Mouse (Mus musculus) forebrain, embryonic 12.5 days (tissue): ENCODE measurements at regions not wholly inside any gene's neighbourhood (a gene's known extent, or its start where the extent isn't known, plus 50 kb on each side); places are given as distances from the start of the nearest gene placed in this dataset.

Experiments used
- ATAC-seq: fragments of 200-750 bp; cut with Nextera tagmentation; 2 replicates; pipeline ENCODE4 v1.8.0; 2017; ENCODE audit warnings: moderate TSS enrichment; ENCODE audit not compliant: low FRiP score
- H3K27ac ChIP-seq: fragments of 300-500 bp; sonication (generic); 2 replicates; pipeline ENCODE4 v1.5.1; 2016; ENCODE audit warnings: mild to moderate bottlenecking
- H3K27me3 ChIP-seq: fragments of 300-500 bp; sonication (generic); 2 replicates; pipeline ENCODE4 v1.6.1; 2016; ENCODE audit warnings: mild to moderate bottlenecking
- H3K36me3 ChIP-seq: fragments of 300-500 bp; sonication (generic); replicated peaks from 2 replicates; pipeline ENCODE4 v1.6.1; 2016; ENCODE audit warnings: mild to moderate bottlenecking
- H3K4me1 ChIP-seq: fragments of 300-500 bp; sonication (generic); 2 replicates; pipeline ENCODE4 v1.6.1; 2016
- H3K4me2 ChIP-seq: fragments of 300-500 bp; sonication (generic); 2 replicates; pipeline ENCODE4 v1.6.1; 2016; ENCODE audit warnings: mild to moderate bottlenecking, moderate library complexity
- H3K4me3 ChIP-seq: fragments of 300-500 bp; sonication (generic); replicated peaks from 2 replicates; pipeline ENCODE4 v1.5.1; 2016; ENCODE audit warnings: mild to moderate bottlenecking
- H3K9ac ChIP-seq: fragments of 300-500 bp; sonication (generic); 2 replicates; pipeline ENCODE4 v1.6.1; 2016; ENCODE audit warnings: mild to moderate bottlenecking
- H3K9me3 ChIP-seq: fragments of 300-500 bp; sonication (generic); 2 replicates; pipeline ENCODE4 v1.6.1; 2016
- WGBS: fragments of 180-500 bp; shearing (Covaris S2); methylation state at CpG from one replicate; pipeline ENCODE4 v1.1.7; 2016; 5-methylcytosine and 5-hydroxymethylcytosine counted together

DNA sequence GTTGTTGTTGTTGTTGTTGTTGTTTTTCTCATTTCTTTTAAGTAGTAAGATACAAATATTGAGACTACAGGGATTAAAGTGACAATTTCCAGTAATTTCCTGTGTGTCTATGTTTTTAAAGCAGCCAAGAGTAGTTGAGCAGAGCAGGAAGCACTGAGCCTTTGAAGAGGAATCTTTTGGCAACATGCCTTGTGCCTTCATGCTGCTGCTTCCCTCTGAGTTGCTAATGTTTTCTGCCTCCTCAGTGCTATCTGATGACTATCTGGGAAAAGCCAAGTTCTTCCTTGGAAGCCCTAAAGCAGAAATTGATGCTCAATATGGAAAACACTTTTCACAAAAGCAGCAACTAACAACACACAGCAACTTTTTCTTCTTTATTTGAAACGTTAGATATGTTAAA lies 634.2 kb downstream of the Serpinb8 start:
- H3K36me3 ChIP-seq = no peaks in the 10 kb centered on the region
- no peak overlapping the region for H3K27ac ChIP-seq
- no peaks in the 10 kb centered on the region for H3K4me1 ChIP-seq
- ATAC-seq = no peak
- no peak overlapping the region for H3K4me3 ChIP-seq
- 85% methylated on average over 1 of the region's 1 CpGs for WGBS
- no peaks in the 10 kb centered on the region for H3K9me3 ChIP-seq
- no peaks in the 10 kb centered on the region for H3K27me3 ChIP-seq
- H3K4me2 ChIP-seq = no peak overlapping the region
- H3K9ac ChIP-seq = no peak overlapping the region

- no peak overlapping the region for H3K4me3 ChIP-seq
These were observed 650.3 kb downstream of the Serpinb8 start for GRCm38 (mm10) chr1:108240152-108240551.

DNA sequence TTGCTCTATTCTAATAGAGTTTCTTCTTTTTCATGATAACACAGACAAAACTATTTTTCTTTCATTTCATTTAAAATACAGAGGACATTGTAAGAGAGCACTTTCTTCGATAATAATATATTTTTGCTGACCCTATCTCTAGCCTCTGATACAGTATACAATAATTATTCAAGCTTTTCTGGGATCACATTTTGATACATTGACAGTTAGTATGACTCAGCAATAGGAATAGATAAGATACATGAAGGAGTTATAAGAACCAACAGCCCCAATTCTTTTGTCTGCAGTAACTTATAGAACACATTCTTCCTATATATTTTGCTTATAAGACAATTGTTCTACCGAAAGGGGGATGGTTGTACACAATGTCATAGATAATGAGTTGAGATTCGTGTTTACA lies 665.3 kb downstream of the Serpinb8 start:
- Histone ChIP-seq H3K9me3 (no peaks in the 10 kb centered on the region), H3K4me2 (no peak overlapping the region), H3K9ac (no peak overlapping the region), H3K4me3 (no peak overlapping the region), H3K4me1 (no peaks in the 10 kb centered on the region), H3K36me3 (no peaks in the 10 kb centered on the region), H3K27me3 (no peaks in the 10 kb centered on the region), H3K27ac (no peak overlapping the region)
- 89% methylated on average over 3 of the region's 3 CpGs for WGBS
- no peak for ATAC-seq

More at GRCm38 (mm10) chr1:108240152-108240551, 650.3 kb downstream of the Serpinb8 start:
- Histone ChIP-seq H3K36me3 (no peaks in the 10 kb centered on the region), H3K4me1 (no peaks in the 10 kb centered on the region), H3K27ac (no peak overlapping the region), H3K9ac (no peak overlapping the region), H3K4me2 (no peak overlapping the region), H3K27me3 (no peaks in the 10 kb centered on the region), H3K9me3 (no peaks in the 10 kb centered on the region)
- no peak for ATAC-seq

- ATAC-seq = no peak
- no peaks in the 10 kb centered on the region for H3K4me1 ChIP-seq
These were observed 669.5 kb downstream of the Serpinb8 start for GRCm38 (mm10) chr1:108259355-108259754.

DNA sequence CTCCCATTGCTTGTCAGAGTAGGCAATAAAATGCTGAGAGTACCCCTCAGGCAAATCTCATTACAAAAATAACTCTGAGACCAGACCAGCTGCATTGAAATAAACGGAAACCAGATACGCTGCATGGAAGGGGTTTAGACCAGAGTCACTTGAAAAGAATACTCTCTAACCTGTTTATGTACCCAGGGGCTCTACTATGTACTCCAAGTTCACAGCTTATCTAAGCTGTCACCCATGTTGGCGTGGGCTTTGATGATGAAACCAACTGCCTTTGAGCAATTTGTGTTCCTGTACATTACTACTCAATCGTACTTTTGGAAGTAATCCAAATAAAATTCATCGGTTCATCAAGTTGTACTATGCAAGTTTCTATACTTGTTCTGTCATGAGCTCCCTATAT lies 692.3 kb downstream of the Serpinb8 start:
- ATAC-seq = no peak
- Histone ChIP-seq H3K9ac (no peak overlapping the region), H3K27ac (no peak overlapping the region), H3K27me3 (no peaks in the 10 kb centered on the region), H3K4me1 (no peaks in the 10 kb centered on the region), H3K4me2 (no peak overlapping the region), H3K4me3 (no peak overlapping the region), H3K36me3 (no peaks in the 10 kb centered on the region), H3K9me3 (no peaks in the 10 kb centered on the region)
- 83% methylated on average over 5 of the region's 5 CpGs for WGBS

More at GRCm38 (mm10) chr1:108259355-108259754, 669.5 kb downstream of the Serpinb8 start:
- H3K27me3 ChIP-seq = no peaks in the 10 kb centered on the region
- H3K9me3 ChIP-seq = no peaks in the 10 kb centered on the region
- no peak overlapping the region for H3K4me2 ChIP-seq
- H3K27ac ChIP-seq = no peak overlapping the region
- no peak overlapping the region for H3K4me3 ChIP-seq
- H3K36me3 ChIP-seq = no peaks in the 10 kb centered on the region
- no peak overlapping the region for H3K9ac ChIP-seq

GRCm38 (mm10) chr1:108286571-108286970 lies 696.8 kb downstream of the Serpinb8 start:
- Histone ChIP-seq H3K4me3 (no peak overlapping the region), H3K27me3 (no peaks in the 10 kb centered on the region), H3K36me3 (no peaks in the 10 kb centered on the region), H3K4me2 (no peak overlapping the region), H3K9me3 (no peaks in the 10 kb centered on the region), H3K9ac (no peak overlapping the region), H3K4me1 (no peaks in the 10 kb centered on the region), H3K27ac (no peak overlapping the region)
- ATAC-seq = no peak
- 73% methylated on average over 1 of the region's 1 CpGs for WGBS
